Mouse (Mus musculus): ENCODE measurements at regions not wholly inside any gene's neighbourhood (a gene's known extent, or its start where the extent isn't known, plus 50 kb on each side); places are given as distances from the start of the nearest gene placed in this dataset.

DNA sequence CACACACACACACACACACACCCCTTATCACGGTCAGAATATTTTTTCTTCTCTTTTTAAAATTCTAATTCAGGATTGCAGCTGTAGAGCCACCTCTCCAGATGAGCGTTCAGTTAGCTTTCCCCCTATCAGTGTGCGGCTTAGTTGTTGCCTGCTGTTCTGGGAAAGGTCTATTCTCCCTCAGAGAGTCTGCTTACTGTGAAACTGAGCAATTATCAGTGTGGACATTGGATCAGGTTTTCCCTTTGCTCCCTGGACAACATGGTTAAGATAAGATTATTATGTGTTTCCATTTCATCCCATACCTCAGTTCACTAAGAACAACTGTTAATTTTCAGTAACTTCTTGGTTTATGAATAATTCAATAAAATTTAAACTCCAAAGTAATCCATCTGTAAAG, 268.3 kb downstream of the Inhba start:
- TF ChIP-seq CTCF (IDR thresholded peaks at IDR 0.05; ENCODE audit: control insufficient read depth, insufficient read depth, low read length) (no peak), POLR2A (IDR thresholded peaks at IDR 0.05; ENCODE audit: borderline replicate concordance, control insufficient read depth, low read depth, low read length) (no peak)

All from bone marrow, adult 2 months (tissue).